Mouse (Mus musculus) neural tube, embryonic 12.5 days (tissue): ENCODE measurements around the gene Gng8. TPM values are rescaled to one million over a fixed set of nuclear protein-coding genes. Genes with fewer than 3 reads are reported as not detected.

Source experiments
- ATAC-seq: fragments of 200-750 bp; cut with Nextera tagmentation; 2 replicates; pipeline ENCODE4 v1.8.0; 2017; ENCODE audit warnings: low read depth, mild to moderate bottlenecking, moderate TSS enrichment, moderate library complexity; ENCODE audit not compliant: low FRiP score
- H3K27ac ChIP-seq: fragments of 300-500 bp; sonication (generic); 2 replicates; pipeline ENCODE4 v1.5.1; 2016
- H3K27me3 ChIP-seq: fragments of 300-500 bp; sonication (generic); replicated peaks from 2 replicates; pipeline ENCODE4 v1.6.1; 2016; ENCODE audit warnings: mild to moderate bottlenecking
- H3K36me3 ChIP-seq: fragments of 300-500 bp; sonication (generic); 2 replicates; pipeline ENCODE4 v1.6.1; 2016; ENCODE audit warnings: mild to moderate bottlenecking
- H3K4me1 ChIP-seq: fragments of 300-500 bp; sonication (generic); 2 replicates; pipeline ENCODE4 v1.6.1; 2016
- H3K4me2 ChIP-seq: fragments of 300-500 bp; sonication (generic); replicated peaks from 2 replicates; pipeline ENCODE4 v1.6.1; 2016; ENCODE audit warnings: mild to moderate bottlenecking
- H3K4me3 ChIP-seq: fragments of 300-500 bp; sonication (generic); 2 replicates; pipeline ENCODE4 v1.5.1; 2016
- H3K9ac ChIP-seq: fragments of 300-500 bp; sonication (generic); 2 replicates; pipeline ENCODE4 v1.6.1; 2016; ENCODE audit warnings: mild to moderate bottlenecking
- H3K9me3 ChIP-seq: fragments of 300-500 bp; sonication (generic); 2 replicates; pipeline ENCODE4 v1.6.1; 2016; ENCODE audit warnings: mild to moderate bottlenecking
- WGBS: fragments of 180-500 bp; shearing (Covaris S2); methylation state at CpG from one replicate; pipeline ENCODE4 v1.1.7; 2016; 5-methylcytosine and 5-hydroxymethylcytosine counted together
- polyA plus RNA-seq: library from polyadenylated mRNA; unstranded; fragments of >200 nt; fragmentation: Nextera tagmentation; extraction: Ambion mirVana; gene quantifications from 2 replicates; pipeline ENCODE4 v1.2.1, GENCODE M21; 2016

Gng8 gene
- polyA plus RNA-seq, 1 experiment from 2014 or later = 8.4 TPM

GRCm38 (mm10) chr7:16911904-16912303, 20.3 kb downstream of the Gng8 start:
- ATAC-seq = no peak
- Histone ChIP-seq H3K9ac (no peak overlapping the region), H3K9me3 (no peaks in the 10 kb centered on the region), H3K36me3 (peaks cover 26% of the 10 kb centered on the region), H3K4me3 (no peak overlapping the region), H3K4me1 (no peaks in the 10 kb centered on the region), H3K27me3 (no peaks in the 10 kb centered on the region), H3K27ac (no peak overlapping the region), H3K4me2 (no peak overlapping the region)
- WGBS = 91% methylated on average over 3 of the region's 3 CpGs

GRCm38 (mm10) chr7:16912360-16912759, 20.8 kb downstream of the Gng8 start:
- WGBS = 79% methylated on average over 6 of the region's 6 CpGs
- H3K27ac ChIP-seq = peak overlapping the region; percentile 42; the same call in 1 of the 2 replicates
- H3K4me3 ChIP-seq = no peak overlapping the region
- ATAC-seq = no peak
- H3K9me3 ChIP-seq = no peaks in the 10 kb centered on the region
- H3K27me3 ChIP-seq = no peaks in the 10 kb centered on the region
- no peak overlapping the region for H3K4me2 ChIP-seq
- peaks cover 30% of the 10 kb centered on the region for H3K36me3 ChIP-seq
- no peaks in the 10 kb centered on the region for H3K4me1 ChIP-seq
- no peak overlapping the region for H3K9ac ChIP-seq

DNA sequence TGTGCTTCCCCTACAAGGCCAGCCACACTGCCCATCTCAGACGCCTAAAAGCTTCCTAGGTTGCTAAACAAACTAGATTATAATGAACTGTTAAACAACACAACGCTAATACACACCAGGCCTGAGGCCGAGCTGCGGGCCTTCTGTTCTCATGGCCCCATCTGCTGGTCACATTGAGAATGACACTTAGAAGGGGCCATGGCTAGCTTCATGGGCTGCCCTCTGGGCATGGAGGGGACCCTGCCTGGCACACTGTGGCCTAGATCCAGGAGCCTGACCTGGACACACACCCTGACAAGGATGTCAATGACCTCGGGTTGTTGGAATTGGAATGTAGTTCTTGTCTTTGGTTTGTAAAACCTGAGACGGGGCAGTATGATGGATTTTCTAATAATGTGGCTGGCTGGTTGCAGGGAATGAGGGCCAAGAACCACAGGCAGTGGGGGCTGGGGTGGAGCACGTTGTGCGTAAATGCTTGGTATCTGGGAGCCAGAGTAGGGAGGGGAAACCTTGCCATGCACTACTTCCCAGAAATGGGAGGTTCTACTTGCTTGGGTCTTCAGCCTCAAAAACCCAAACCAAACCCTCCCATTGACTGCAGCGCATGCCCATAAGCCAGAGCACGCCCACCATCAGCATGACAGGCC, 22.3 kb downstream of the Gng8 start:
- no peaks in the 10 kb centered on the region for H3K27me3 ChIP-seq
- ATAC-seq = peak; percentile 49
- no peak overlapping the region for H3K4me2 ChIP-seq
- H3K27ac ChIP-seq = no peak overlapping the region
- 42% methylated on average over 10 of the region's 10 CpGs for WGBS
- H3K36me3 ChIP-seq = peaks cover 46% of the 10 kb centered on the region
- H3K9ac ChIP-seq = no peak overlapping the region
- H3K4me1 ChIP-seq = peaks cover 6% of the 10 kb centered on the region
- H3K4me3 ChIP-seq = no peak overlapping the region
- no peaks in the 10 kb centered on the region for H3K9me3 ChIP-seq

- 86% methylated on average over 18 of the region's 18 CpGs for WGBS
- no peak for ATAC-seq
- no peak overlapping the region for H3K27ac ChIP-seq
Observed at GRCm38 (mm10) chr7:16914453-16915343, 23.1 kb downstream of the Gng8 start.

DNA sequence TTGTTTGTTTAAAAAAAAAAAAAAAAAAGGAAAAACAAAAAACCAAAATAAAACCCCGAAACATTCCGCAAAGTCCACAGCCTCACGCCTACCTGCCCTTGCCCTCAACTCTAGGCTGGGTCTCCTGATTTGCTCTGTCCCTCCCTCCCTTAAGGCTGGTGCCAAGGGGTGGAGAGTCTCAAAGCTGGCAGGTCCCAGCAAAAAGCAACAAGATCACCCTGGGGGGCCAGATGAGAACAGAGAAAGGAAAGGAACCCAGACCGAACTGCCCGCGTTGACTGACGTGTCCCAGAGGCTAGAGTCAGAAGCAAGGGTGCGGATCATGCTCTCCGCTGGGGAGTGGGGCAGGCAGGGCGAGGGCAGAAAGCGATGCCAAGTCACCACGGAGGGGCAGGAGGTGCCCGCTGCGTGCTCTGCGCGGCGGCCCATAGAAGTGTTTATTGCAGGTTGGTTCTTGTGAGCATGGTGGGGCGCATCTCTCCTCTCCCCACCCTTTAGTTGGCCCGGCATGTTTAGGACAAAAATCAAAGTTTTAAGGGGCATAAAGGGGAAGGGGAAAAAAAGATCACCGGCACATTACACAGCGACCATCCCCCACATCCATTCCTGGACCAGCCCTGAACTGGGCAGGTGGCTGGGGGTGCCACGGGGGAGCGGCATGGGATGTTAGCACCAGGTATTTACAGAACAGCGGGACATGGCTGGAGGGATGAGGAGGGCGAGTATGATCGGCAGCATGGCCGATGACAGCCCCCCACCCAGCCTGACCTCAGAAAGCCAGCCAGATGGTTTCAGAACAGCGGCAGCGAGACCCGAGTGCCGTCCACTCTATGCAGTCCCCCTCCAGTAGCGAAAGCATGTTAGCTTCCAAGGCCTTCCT, 24.1 kb downstream of the Gng8 start:
- H3K9me3 ChIP-seq = no peaks in the 10 kb centered on the region
- no peak overlapping the region for H3K9ac ChIP-seq
- no peak for ATAC-seq
- WGBS = 93% methylated on average over 32 of the region's 32 CpGs
- H3K27ac ChIP-seq = no peak overlapping the region
- H3K4me3 ChIP-seq = no peak overlapping the region
- H3K27me3 ChIP-seq = no peaks in the 10 kb centered on the region
- peaks cover 57% of the 10 kb centered on the region for H3K36me3 ChIP-seq
- no peak overlapping the region for H3K4me2 ChIP-seq
- peaks cover 24% of the 10 kb centered on the region for H3K4me1 ChIP-seq

More at GRCm38 (mm10) chr7:16914453-16915343, 23.1 kb downstream of the Gng8 start:
- peaks cover 14% of the 10 kb centered on the region for H3K4me1 ChIP-seq
- no peaks in the 10 kb centered on the region for H3K27me3 ChIP-seq
- no peak overlapping the region for H3K9ac ChIP-seq
- H3K36me3 ChIP-seq = peaks cover 54% of the 10 kb centered on the region
- H3K4me3 ChIP-seq = no peak overlapping the region
- H3K4me2 ChIP-seq = no peak overlapping the region
- no peaks in the 10 kb centered on the region for H3K9me3 ChIP-seq

GRCm38 (mm10) chr7:16916342-16917265, 25.0 kb downstream of the Gng8 start:
- Histone ChIP-seq H3K4me1 (peaks cover 33% of the 10 kb centered on the region), H3K9me3 (no peaks in the 10 kb centered on the region), H3K4me2 (no peak overlapping the region), H3K36me3 (peaks cover 62% of the 10 kb centered on the region), H3K9ac (no peak overlapping the region), H3K27ac (no peak overlapping the region), H3K4me3 (no peak overlapping the region), H3K27me3 (no peaks in the 10 kb centered on the region)
- 89% methylated on average over 29 of the region's 30 CpGs for WGBS
- no peak for ATAC-seq

DNA sequence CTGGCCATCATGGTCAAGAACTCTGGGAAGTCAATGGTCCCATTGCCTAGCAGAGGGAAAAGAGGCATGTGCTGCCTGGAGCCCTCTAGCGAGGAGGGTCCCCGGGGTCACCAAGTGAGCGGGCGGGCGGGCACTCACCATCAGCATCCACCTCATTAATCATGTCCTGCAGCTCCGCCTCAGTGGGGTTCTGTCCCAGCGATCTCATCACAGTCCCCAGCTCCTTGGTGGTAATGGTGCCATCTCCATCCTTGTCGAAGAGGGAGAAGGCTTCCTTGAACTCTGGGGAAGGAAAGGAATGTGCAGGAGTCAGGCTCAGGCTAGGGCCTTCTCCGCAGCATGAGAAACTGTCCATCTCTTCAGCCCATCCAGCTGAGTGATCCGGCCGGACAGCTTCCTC, 25.9 kb downstream of the Gng8 start:
- H3K27ac ChIP-seq = no peak overlapping the region
- ATAC-seq = no peak
- peaks cover 62% of the 10 kb centered on the region for H3K36me3 ChIP-seq
- no peak overlapping the region for H3K4me3 ChIP-seq
- peaks cover 42% of the 10 kb centered on the region for H3K4me1 ChIP-seq
- WGBS = 77% methylated on average over 11 of the region's 11 CpGs
- H3K9ac ChIP-seq = no peak overlapping the region
- H3K27me3 ChIP-seq = no peaks in the 10 kb centered on the region
- no peak overlapping the region for H3K4me2 ChIP-seq
- H3K9me3 ChIP-seq = no peaks in the 10 kb centered on the region

DNA sequence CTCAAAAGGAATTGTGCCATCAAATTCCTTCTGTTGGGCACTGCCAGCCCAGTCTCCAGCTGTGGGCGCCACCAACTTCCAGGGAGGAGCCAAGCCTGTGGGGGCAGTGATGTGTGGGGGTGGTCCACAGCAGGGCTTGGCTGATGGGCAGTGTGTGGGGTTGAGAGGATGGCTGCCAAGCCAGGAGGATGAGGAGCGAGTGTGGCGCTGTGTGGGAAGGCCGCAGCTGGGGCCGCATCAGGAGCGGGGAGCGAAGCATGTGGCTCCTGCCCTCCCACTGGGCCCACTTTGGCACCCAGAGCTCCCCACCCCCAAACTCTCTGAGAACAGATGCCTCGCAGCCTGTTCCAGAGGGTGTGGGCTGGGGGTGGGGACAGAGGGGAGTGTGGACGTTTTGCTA, 26.4 kb downstream of the Gng8 start:
- Histone ChIP-seq H3K36me3 (peaks cover 62% of the 10 kb centered on the region), H3K4me1 (peaks cover 46% of the 10 kb centered on the region), H3K27me3 (no peaks in the 10 kb centered on the region), H3K9me3 (no peaks in the 10 kb centered on the region), H3K4me2 (no peak overlapping the region), H3K27ac (no peak overlapping the region), H3K9ac (0 out of 2 replicates have a peak overlapping the region, but pooled peaks have one; percentile 0), H3K4me3 (no peak overlapping the region)
- WGBS = 68% methylated on average over 9 of the region's 9 CpGs
- no peak for ATAC-seq

- H3K36me3 ChIP-seq = peaks cover 62% of the 10 kb centered on the region
- no peak overlapping the region for H3K4me3 ChIP-seq
- peaks cover 46% of the 10 kb centered on the region for H3K4me1 ChIP-seq
- no peak overlapping the region for H3K4me2 ChIP-seq
- no peak for ATAC-seq
- no peaks in the 10 kb centered on the region for H3K27me3 ChIP-seq
- no peak overlapping the region for H3K27ac ChIP-seq
- WGBS = 81% methylated on average over 3 of the region's 3 CpGs
- no peak overlapping the region for H3K9ac ChIP-seq
- H3K9me3 ChIP-seq = no peaks in the 10 kb centered on the region
Observed at GRCm38 (mm10) chr7:16918670-16919069, 27.1 kb downstream of the Gng8 start.

GRCm38 (mm10) chr7:16919395-16920149, 28.0 kb downstream of the Gng8 start:
- ATAC-seq = no peak
- Histone ChIP-seq H3K9me3 (no peaks in the 10 kb centered on the region), H3K27me3 (no peaks in the 10 kb centered on the region), H3K9ac (peak overlapping the region; percentile 33; the same call in 1 of the 2 replicates), H3K36me3 (peaks cover 59% of the 10 kb centered on the region), H3K4me2 (peak overlapping the region; percentile 35), H3K4me3 (no peak overlapping the region), H3K27ac (no peak overlapping the region), H3K4me1 (peaks cover 46% of the 10 kb centered on the region)
- 91% methylated on average over 13 of the region's 13 CpGs for WGBS
